Mouse (Mus musculus) brain, embryonic 14.5 days (tissue): Measurements from ENCODE around the gene Akt2. TPM values are rescaled to one million over a fixed set of nuclear protein-coding genes. Genes with fewer than 3 reads are reported as not detected.

ENCODE experiments used
- DNase-seq: peaks from one replicate; pipeline ENCODE4 v3.0.0-alpha.2; 2011; ENCODE audit warnings: low read depth
- CTCF ChIP-seq: fragments of 200-500 bp; IDR thresholded peaks from 2 replicates; pipeline ENCODE4 v1.5.1; 2012; ENCODE audit warnings: inconsistent platforms, mild to moderate bottlenecking, moderate library complexity, borderline replicate concordance; ENCODE audit not compliant: insufficient read depth, insufficient read length; ENCODE audit errors: extremely low read depth
- POLR2A ChIP-seq: fragments of 200-500 bp; IDR thresholded peaks from 2 replicates; pipeline ENCODE4 v1.6.1; 2012; ENCODE audit warnings: mild to moderate bottlenecking, inconsistent platforms, borderline replicate concordance; ENCODE audit not compliant: poor library complexity, insufficient read depth, insufficient read length, severe bottlenecking; ENCODE audit errors: extremely low read depth
- polyA plus RNA-seq: library from polyadenylated mRNA; depleted of rRNA; stranded (reverse); fragments of >200 nt; gene quantifications from 2 replicates; pipeline ENCODE4 v1.2.3, GENCODE M21; 2012

The Akt2 gene
- polyA plus RNA-seq, 1 experiment = 74.2 TPM

GRCm38 (mm10) chr7:27560978-27561377 is 30.4 kb upstream of the Akt2 start:
- no peak for TF ChIP-seq POLR2A
- TF ChIP-seq CTCF = no peak
- DNase-seq = no peak

GRCm38 (mm10) chr7:27569580-27570224 is 21.6 kb upstream of the Akt2 start:
- no peak for TF ChIP-seq CTCF
- no peak for TF ChIP-seq POLR2A
- DNase-seq = no peak

GRCm38 (mm10) chr7:27572133-27572532 is 19.2 kb upstream of the Akt2 start:
- no peak for DNase-seq
- TF ChIP-seq CTCF (no peak), POLR2A (no peak)

- DNase-seq = no peak
- TF ChIP-seq POLR2A = no peak
- no peak for TF ChIP-seq CTCF
Measured at GRCm38 (mm10) chr7:27574124-27574880, 17.1 kb upstream of the Akt2 start.

GRCm38 (mm10) chr7:27576914-27577313 is 14.4 kb upstream of the Akt2 start:
- TF ChIP-seq CTCF = peak; percentile 46; the same call in 1 of the 2 replicates
- no peak for TF ChIP-seq POLR2A
- peak; percentile 37 for DNase-seq

- TF ChIP-seq POLR2A = no peak
- no peak for TF ChIP-seq CTCF
- DNase-seq = no peak
Measured at GRCm38 (mm10) chr7:27577589-27577988, 13.8 kb upstream of the Akt2 start.

GRCm38 (mm10) chr7:27578465-27578864 is 12.9 kb upstream of the Akt2 start:
- DNase-seq = no peak
- TF ChIP-seq POLR2A = no peak
- TF ChIP-seq CTCF = no peak

- no peak for DNase-seq
- TF ChIP-seq POLR2A (no peak), CTCF (no peak)
Measured at GRCm38 (mm10) chr7:27580380-27581174, 10.8 kb upstream of the Akt2 start.

- DNase-seq = no peak
- TF ChIP-seq CTCF (no peak), POLR2A (no peak)
Measured at GRCm38 (mm10) chr7:27586861-27587260, 4.5 kb upstream of the Akt2 start.

GRCm38 (mm10) chr7:27587741-27588140 is 3.6 kb upstream of the Akt2 start:
- no peak for DNase-seq
- TF ChIP-seq POLR2A (no peak), CTCF (no peak)

GRCm38 (mm10) chr7:27590088-27590487 is 1.3 kb upstream of the Akt2 start:
- DNase-seq = no peak
- TF ChIP-seq POLR2A (no peak), CTCF (no peak)
